Mouse (Mus musculus) stomach, postnatal 0 days (tissue): ENCODE measurements around the gene Ankrd39. TPM values are rescaled to one million over a fixed set of nuclear protein-coding genes. Genes with fewer than 3 reads are reported as not detected.

Experiments
- ATAC-seq: fragments of 200-750 bp; cut with Nextera tagmentation; 2 replicates; pipeline ENCODE4 v1.8.0; 2017; ENCODE audit not compliant: low FRiP score, low TSS enrichment
- DNase-seq: peaks from one replicate; pipeline ENCODE4 v3.0.0-alpha.2; 2016; ENCODE audit warnings: low spot score
- H3K27ac ChIP-seq: fragments of 300-500 bp; sonication (generic); replicated peaks from 2 replicates; pipeline ENCODE4 v1.5.1; 2014; ENCODE audit warnings: mild to moderate bottlenecking, control low read depth
- H3K27me3 ChIP-seq: fragments of 300-500 bp; sonication (generic); 2 replicates; pipeline ENCODE4 v1.6.1; 2014; ENCODE audit warnings: low read length; ENCODE audit not compliant: control insufficient read depth, insufficient read depth
- H3K36me3 ChIP-seq: fragments of 300-500 bp; sonication (generic); 2 replicates; pipeline ENCODE4 v1.6.1; 2014; ENCODE audit warnings: low read length, mixed read lengths; ENCODE audit not compliant: control insufficient read depth, insufficient read depth
- H3K4me1 ChIP-seq: fragments of 300-500 bp; sonication (generic); replicated peaks from 2 replicates; pipeline ENCODE4 v1.6.1; 2014; ENCODE audit warnings: antibody characterized with exemption; ENCODE audit not compliant: control insufficient read depth, insufficient read depth
- H3K4me2 ChIP-seq: fragments of 300-500 bp; sonication (generic); replicated peaks from 2 replicates; pipeline ENCODE4 v1.6.1; 2014; ENCODE audit warnings: low read depth, mild to moderate bottlenecking, control low read depth, moderate library complexity
- H3K4me3 ChIP-seq: fragments of 300-500 bp; sonication (generic); 2 replicates; pipeline ENCODE4 v1.5.1; 2014; ENCODE audit warnings: low read depth, low read length, control low read depth
- H3K9ac ChIP-seq: fragments of 300-500 bp; sonication (generic); 2 replicates; pipeline ENCODE4 v1.6.1; 2014; ENCODE audit warnings: mild to moderate bottlenecking, low read length, control low read depth, mixed read lengths
- H3K9me3 ChIP-seq: fragments of 300-500 bp; sonication (generic); 2 replicates; pipeline ENCODE4 v1.6.1; 2016; ENCODE audit warnings: low read length; ENCODE audit not compliant: control insufficient read depth
- CTCF ChIP-seq: IDR thresholded peaks from 2 replicates; pipeline ENCODE4 v1.5.1; 2016; ENCODE audit warnings: antibody characterized with exemption, low read depth, mild to moderate bottlenecking, moderate library complexity
- EP300 ChIP-seq: optimal IDR thresholded peaks from 2 replicates; pipeline ENCODE3; 2016; ENCODE audit warnings: antibody characterized with exemption
- WGBS: fragments of 180-500 bp; shearing (Covaris S2); extraction: QIAGEN DNeasy Blood & Tissue Kit; methylation state at CpG from one replicate; pipeline ENCODE4 v1.1.7; 2014; 5-methylcytosine and 5-hydroxymethylcytosine counted together
- microRNA-seq: library from miRNA; unstranded; fragments of <30 nt; microRNA quantifications from one replicate; pipeline ENCODE4, GENCODE M21; 2016
- polyA plus RNA-seq: library from polyadenylated mRNA; unstranded; fragments of >200 nt; fragmentation: Nextera tagmentation; extraction: Ambion mirVana; gene quantifications from 2 replicates; pipeline ENCODE4 v1.2.1, GENCODE M21; 2015

The Ankrd39 gene
- polyA plus RNA-seq, 1 experiment from 2014 or later = 19.5 TPM

GRCm38 (mm10) chr1:36496719-36497118 is 50.5 kb downstream of the Ankrd39 start:
- ATAC-seq (no peak), DNase-seq (no peak)
- H3K9me3 ChIP-seq = no peaks in the 10 kb centered on the region
- no peak overlapping the region for H3K4me3 ChIP-seq
- H3K4me2 ChIP-seq = no peak overlapping the region
- H3K36me3 ChIP-seq = peaks cover 2% of the 10 kb centered on the region; the same call in 1 of the 2 replicates
- WGBS = 58% methylated on average over 2 of the region's 2 CpGs
- H3K4me1 ChIP-seq = 0 out of 2 replicates have a peak, but pooled peaks cover 4% of the 10 kb centered on the region
- H3K27ac ChIP-seq = no peak overlapping the region
- no peaks in the 10 kb centered on the region for H3K27me3 ChIP-seq
- TF ChIP-seq CTCF = peak; percentile 64
- no peak for TF ChIP-seq EP300
- H3K9ac ChIP-seq = no peak overlapping the region

DNA sequence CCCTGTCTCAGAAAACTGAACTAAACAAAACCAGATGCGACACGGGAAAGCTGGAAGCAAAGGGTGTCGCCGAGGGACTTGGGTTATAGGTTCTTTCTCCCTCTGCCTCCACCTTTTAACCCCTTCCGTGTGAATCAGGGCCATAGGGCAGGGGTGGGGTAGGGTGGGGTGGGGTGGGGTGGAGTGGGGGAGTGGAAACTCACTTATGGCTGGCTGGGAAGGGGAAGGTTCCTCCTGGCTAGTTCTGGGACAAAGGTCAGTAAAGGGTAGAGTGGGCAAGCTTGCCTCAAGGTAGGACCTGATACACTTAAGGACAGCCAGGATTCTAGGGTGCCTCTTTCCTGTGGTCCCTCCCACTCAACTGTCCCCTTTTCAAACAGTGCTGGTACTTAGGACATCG is 53.9 kb downstream of the Ankrd39 start:
- Histone ChIP-seq H3K9ac (no peak overlapping the region), H3K4me1 (0 out of 2 replicates have a peak, but pooled peaks cover 4% of the 10 kb centered on the region), H3K27ac (0 out of 2 replicates have a peak overlapping the region, but pooled peaks have one; percentile 18), H3K27me3 (no peaks in the 10 kb centered on the region), H3K9me3 (no peaks in the 10 kb centered on the region), H3K4me2 (no peak overlapping the region), H3K36me3 (no peaks in the 10 kb centered on the region), H3K4me3 (no peak overlapping the region)
- WGBS = 61% methylated on average over 6 of the region's 6 CpGs
- no peak for DNase-seq
- no peak; the same call in 1 of the 2 replicates for ATAC-seq
- TF ChIP-seq CTCF (no peak), EP300 (no peak)

GRCm38 (mm10) chr1:36492416-36493139 is 54.7 kb downstream of the Ankrd39 start:
- Histone ChIP-seq H3K27ac (peak overlapping the region; percentile 45; the same call in 1 of the 2 replicates), H3K9ac (peak overlapping the region; percentile 45; the same call in 1 of the 2 replicates), H3K4me3 (no peak overlapping the region), H3K27me3 (no peaks in the 10 kb centered on the region), H3K4me2 (no peak overlapping the region), H3K4me1 (0 out of 2 replicates have a peak, but pooled peaks cover 4% of the 10 kb centered on the region), H3K36me3 (no peaks in the 10 kb centered on the region), H3K9me3 (no peaks in the 10 kb centered on the region)
- WGBS = 41% methylated on average over 9 of the region's 9 CpGs
- DNase-seq = peak; percentile 83
- ATAC-seq = peak; percentile 95
- peak; percentile 88 for TF ChIP-seq CTCF
- no peak for TF ChIP-seq EP300

DNA sequence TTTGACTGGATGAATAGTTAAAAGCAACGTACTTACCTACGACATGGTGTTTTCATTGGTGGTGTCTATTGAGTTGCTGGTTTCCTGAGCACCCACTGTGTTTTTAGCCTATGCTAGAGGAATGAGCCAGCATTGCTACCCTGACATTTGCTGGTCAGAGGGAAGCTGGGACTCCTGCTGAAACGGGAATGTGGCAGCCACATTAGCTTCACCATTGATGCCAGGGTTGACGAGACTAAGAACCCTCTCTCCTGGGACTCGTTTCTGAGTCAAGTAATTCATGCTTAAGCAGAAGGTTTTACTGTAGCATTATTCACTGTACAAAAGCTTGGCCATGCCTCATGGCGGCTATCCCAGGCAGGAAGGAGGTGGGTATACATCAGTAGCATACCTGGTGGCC is 57.6 kb downstream of the Ankrd39 start:
- H3K4me3 ChIP-seq = no peak overlapping the region
- no peaks in the 10 kb centered on the region for H3K9me3 ChIP-seq
- ATAC-seq (no peak), DNase-seq (no peak)
- no peaks in the 10 kb centered on the region for H3K27me3 ChIP-seq
- no peak overlapping the region for H3K27ac ChIP-seq
- 0 out of 2 replicates have a peak, but pooled peaks cover 4% of the 10 kb centered on the region for H3K4me1 ChIP-seq
- no peak overlapping the region for H3K4me2 ChIP-seq
- WGBS = 77% methylated on average over 6 of the region's 6 CpGs
- H3K9ac ChIP-seq = no peak overlapping the region
- no peaks in the 10 kb centered on the region for H3K36me3 ChIP-seq
- no peak for TF ChIP-seq CTCF
- no peak for TF ChIP-seq EP300

Small RNA genes lying within 50 kb of the gene (microRNA-seq; reads per million reads assigned to microRNA genes)
- not detected for gene Gm47280

Other genes with a start within 250 kb of the Ankrd39 start
- gene Arid5a, start 239.7 kb downstream of the Ankrd39 start, polyA plus RNA-seq = 4.0 and 4.1 TPM in 2 replicates
- 16.2 and 18.0 TPM in 2 replicates for gene Kansl3, start 178.3 kb downstream of the Ankrd39 start, polyA plus RNA-seq
- gene Fer1l5, start 175.2 kb downstream of the Ankrd39 start, polyA plus RNA-seq = 0.13 and 0.21 TPM in 2 replicates
- gene Lman2l, start 102.2 kb downstream of the Ankrd39 start, polyA plus RNA-seq = 15.7 and 16.5 TPM in 2 replicates
- gene Cnnm4, start 75.8 kb downstream of the Ankrd39 start, polyA plus RNA-seq = 18.2 and 19.1 TPM in 2 replicates
- 1.6 and 2.0 TPM in 2 replicates for gene Cnnm3, start 35.6 kb downstream of the Ankrd39 start, polyA plus RNA-seq
- 6.1 and 8.5 TPM in 2 replicates for gene Ankrd23, start 10.6 kb downstream of the Ankrd39 start, polyA plus RNA-seq
- 0.28 and 0.33 TPM in 2 replicates for gene Gm42417, start 8.0 kb downstream of the Ankrd39 start, polyA plus RNA-seq
- gene Sema4c, start 10.9 kb upstream of the Ankrd39 start, polyA plus RNA-seq = 5.0 and 5.1 TPM in 2 replicates
- 0.59 and 0.77 TPM in 2 replicates for gene Fam178b, start 135.7 kb upstream of the Ankrd39 start, polyA plus RNA-seq
- gene Cox5b, start 144.0 kb upstream of the Ankrd39 start, polyA plus RNA-seq = 829 and 834 TPM in 2 replicates
- 0.16 TPM in 1 of 2 replicates, not detected in the other for gene 4933424G06Rik, start 162.7 kb upstream of the Ankrd39 start, polyA plus RNA-seq
- gene Actr1b, start 167.0 kb upstream of the Ankrd39 start, polyA plus RNA-seq = 60.5 and 62.2 TPM in 2 replicates
- 0.25 and 0.42 TPM in 2 replicates for gene Zap70, start 214.4 kb upstream of the Ankrd39 start, polyA plus RNA-seq